Mouse (Mus musculus): ENCODE data around the gene Plvap. TPM values are rescaled to one million over a fixed set of nuclear protein-coding genes. Genes with fewer than 3 reads are reported as not detected.

Plvap gene
- polyA plus RNA-seq, 1 experiment from 2014 or later = 33.7 TPM

GRCm38 (mm10) chr8:71465733-71466132 lies 45.8 kb downstream of the Plvap start:
- Histone ChIP-seq H3K36me3 (ENCODE audit: control insufficient read depth, insufficient read depth, low read length) (no peaks in the 10 kb centered on the region; the same call in 1 of the 2 replicates), H3K9me3 (ENCODE audit: control insufficient read depth, low read length) (no peaks in the 10 kb centered on the region), H3K27me3 (ENCODE audit: control insufficient read depth, insufficient read depth, low read length) (no peaks in the 10 kb centered on the region), H3K4me1 (ENCODE audit: control insufficient read depth, insufficient read depth, low read length) (peaks cover 34% of the 10 kb centered on the region), H3K27ac (ENCODE audit: low read depth, low read length) (no peak overlapping the region), H3K9ac (ENCODE audit: low read length) (peak overlapping the region; percentile 81), H3K4me2 (peak overlapping the region; percentile 87), H3K4me3 (ENCODE audit: low read depth, low read length) (peak overlapping the region; percentile 79)
- WGBS = 84% methylated on average over 8 of the region's 8 CpGs
- ATAC-seq (ENCODE audit: low FRiP score) (no peak), DNase-seq (ENCODE audit: low spot score, missing footprints) (peak; percentile 49)

GRCm38 (mm10) chr8:71464513-71465500 lies 46.7 kb downstream of the Plvap start, which contains the start of gene Mrpl34:
Gene Mrpl34 (plus strand): TSS chr8:71464959.
- Histone ChIP-seq H3K4me3 (ENCODE audit: low read depth, low read length) (peak within 1 kb of the TSS; percentile 79), H3K9me3 (ENCODE audit: control insufficient read depth, low read length) (no peaks in the 10 kb centered on the region), H3K4me1 (ENCODE audit: control insufficient read depth, insufficient read depth, low read length) (peaks cover 29% of the 10 kb centered on the region), H3K4me2 (peak within 1 kb of the TSS; percentile 87), H3K27ac (ENCODE audit: low read depth, low read length) (0 out of 2 replicates have a peak within 1 kb of the TSS, but pooled peaks have one; percentile 0), H3K27me3 (ENCODE audit: control insufficient read depth, insufficient read depth, low read length) (no peaks in the 10 kb centered on the region), H3K9ac (ENCODE audit: low read length) (peak within 1 kb of the TSS; percentile 85), H3K36me3 (ENCODE audit: control insufficient read depth, insufficient read depth, low read length) (no peaks in the 10 kb centered on the region; the same call in 1 of the 2 replicates)
- peak; percentile 79 for ATAC-seq (ENCODE audit: low FRiP score)
- peak; percentile 100 for DNase-seq (ENCODE audit: low spot score, missing footprints)
- under 1% methylated on average over 59 of the region's 59 CpGs for WGBS

- under 1% methylated on average over 55 of the region's 55 CpGs for WGBS
- Histone ChIP-seq H3K27me3 (ENCODE audit: control insufficient read depth, insufficient read depth, low read length) (no peaks in the 10 kb centered on the region), H3K27ac (ENCODE audit: low read depth, low read length) (0 out of 2 replicates have a peak within 1 kb of the TSS, but pooled peaks have one; percentile 0), H3K9me3 (ENCODE audit: control insufficient read depth, low read length) (no peaks in the 10 kb centered on the region), H3K36me3 (ENCODE audit: control insufficient read depth, insufficient read depth, low read length) (no peaks in the 10 kb centered on the region; the same call in 1 of the 2 replicates), H3K4me1 (ENCODE audit: control insufficient read depth, insufficient read depth, low read length) (peaks cover 25% of the 10 kb centered on the region), H3K4me2 (peak within 1 kb of the TSS; percentile 67), H3K9ac (ENCODE audit: low read length) (peak within 1 kb of the TSS; percentile 85), H3K4me3 (ENCODE audit: low read depth, low read length) (peak within 1 kb of the TSS; percentile 79)
- DNase-seq (ENCODE audit: low spot score, missing footprints) (peak; percentile 100), ATAC-seq (ENCODE audit: low FRiP score) (peak; percentile 85)
Observed at GRCm38 (mm10) chr8:71463188-71464033, 48.1 kb downstream of the Plvap start, which contains the start of gene Abhd8. Gene Abhd8 (minus strand): TSS chr8:71463655.

- DNase-seq (ENCODE audit: low spot score, missing footprints) (peak; percentile 90), ATAC-seq (ENCODE audit: low FRiP score) (peak; percentile 0)
- H3K27ac ChIP-seq (ENCODE audit: low read depth, low read length) = no peak overlapping the region
- peak overlapping the region; percentile 67 for H3K4me2 ChIP-seq
- 9% methylated on average over 16 of the region's 16 CpGs for WGBS
- peaks cover 25% of the 10 kb centered on the region for H3K4me1 ChIP-seq (ENCODE audit: control insufficient read depth, insufficient read depth, low read length)
- H3K36me3 ChIP-seq (ENCODE audit: control insufficient read depth, insufficient read depth, low read length) = peaks cover 2% of the 10 kb centered on the region; the same call in 1 of the 2 replicates
- H3K9me3 ChIP-seq (ENCODE audit: control insufficient read depth, low read length) = no peaks in the 10 kb centered on the region
- no peaks in the 10 kb centered on the region for H3K27me3 ChIP-seq (ENCODE audit: control insufficient read depth, insufficient read depth, low read length)
- peak overlapping the region; percentile 79 for H3K4me3 ChIP-seq (ENCODE audit: low read depth, low read length)
- peak overlapping the region; percentile 85 for H3K9ac ChIP-seq (ENCODE audit: low read length)
Observed at GRCm38 (mm10) chr8:71462786-71463185, 48.8 kb downstream of the Plvap start.

- DNase-seq (ENCODE audit: low spot score, missing footprints) (no peak), ATAC-seq (ENCODE audit: low FRiP score) (no peak)
- Histone ChIP-seq H3K9ac (ENCODE audit: low read length) (no peak overlapping the region; the same call in 1 of the 2 replicates), H3K27me3 (ENCODE audit: control insufficient read depth, insufficient read depth, low read length) (no peaks in the 10 kb centered on the region), H3K4me1 (ENCODE audit: control insufficient read depth, insufficient read depth, low read length) (peaks cover 25% of the 10 kb centered on the region), H3K4me3 (ENCODE audit: low read depth, low read length) (peak overlapping the region; percentile 79), H3K9me3 (ENCODE audit: control insufficient read depth, low read length) (no peaks in the 10 kb centered on the region), H3K27ac (ENCODE audit: low read depth, low read length) (no peak overlapping the region), H3K36me3 (ENCODE audit: control insufficient read depth, insufficient read depth, low read length) (peaks cover 2% of the 10 kb centered on the region; the same call in 1 of the 2 replicates), H3K4me2 (peak overlapping the region; percentile 67)
- WGBS = 84% methylated on average over 4 of the region's 4 CpGs
Observed at GRCm38 (mm10) chr8:71462191-71462590, 49.4 kb downstream of the Plvap start.

GRCm38 (mm10) chr8:71461152-71461840 lies 50.3 kb downstream of the Plvap start:
- peaks cover 25% of the 10 kb centered on the region for H3K4me1 ChIP-seq (ENCODE audit: control insufficient read depth, insufficient read depth, low read length)
- DNase-seq (ENCODE audit: low spot score, missing footprints) (peak; percentile 76), ATAC-seq (ENCODE audit: low FRiP score) (no peak)
- no peak overlapping the region for H3K9ac ChIP-seq (ENCODE audit: low read length)
- 77% methylated on average over 47 of the region's 47 CpGs for WGBS
- H3K36me3 ChIP-seq (ENCODE audit: control insufficient read depth, insufficient read depth, low read length) = peaks cover 2% of the 10 kb centered on the region; the same call in 1 of the 2 replicates
- H3K9me3 ChIP-seq (ENCODE audit: control insufficient read depth, low read length) = no peaks in the 10 kb centered on the region
- no peak overlapping the region for H3K4me3 ChIP-seq (ENCODE audit: low read depth, low read length)
- H3K4me2 ChIP-seq = no peak overlapping the region
- no peaks in the 10 kb centered on the region for H3K27me3 ChIP-seq (ENCODE audit: control insufficient read depth, insufficient read depth, low read length)
- no peak overlapping the region for H3K27ac ChIP-seq (ENCODE audit: low read depth, low read length)

- no peak for DNase-seq (ENCODE audit: low spot score, missing footprints)
- no peaks in the 10 kb centered on the region for H3K27me3 ChIP-seq (ENCODE audit: control insufficient read depth, insufficient read depth, low read length)
- H3K9ac ChIP-seq (ENCODE audit: low read length) = no peak overlapping the region
- H3K36me3 ChIP-seq (ENCODE audit: control insufficient read depth, insufficient read depth, low read length) = peaks cover 2% of the 10 kb centered on the region; the same call in 1 of the 2 replicates
- H3K4me3 ChIP-seq (ENCODE audit: low read depth, low read length) = no peak overlapping the region
- H3K9me3 ChIP-seq (ENCODE audit: control insufficient read depth, low read length) = no peaks in the 10 kb centered on the region
- 91% methylated on average over 6 of the region's 6 CpGs for WGBS
- no peak for ATAC-seq (ENCODE audit: low FRiP score)
- peaks cover 23% of the 10 kb centered on the region for H3K4me1 ChIP-seq (ENCODE audit: control insufficient read depth, insufficient read depth, low read length)
- no peak overlapping the region for H3K4me2 ChIP-seq
- no peak overlapping the region for H3K27ac ChIP-seq (ENCODE audit: low read depth, low read length)
Observed at GRCm38 (mm10) chr8:71460716-71461115, 50.8 kb downstream of the Plvap start.

- Histone ChIP-seq H3K36me3 (ENCODE audit: control insufficient read depth, insufficient read depth, low read length) (peaks cover 2% of the 10 kb centered on the region; the same call in 1 of the 2 replicates), H3K4me1 (ENCODE audit: control insufficient read depth, insufficient read depth, low read length) (peaks cover 9% of the 10 kb centered on the region; the same call in 1 of the 2 replicates), H3K9me3 (ENCODE audit: control insufficient read depth, low read length) (no peaks in the 10 kb centered on the region), H3K27ac (ENCODE audit: low read depth, low read length) (no peak overlapping the region), H3K4me3 (ENCODE audit: low read depth, low read length) (no peak overlapping the region), H3K27me3 (ENCODE audit: control insufficient read depth, insufficient read depth, low read length) (no peaks in the 10 kb centered on the region), H3K4me2 (no peak overlapping the region), H3K9ac (ENCODE audit: low read length) (no peak overlapping the region)
- ATAC-seq (ENCODE audit: low FRiP score) = no peak
- DNase-seq (ENCODE audit: low spot score, missing footprints) = peak; percentile 10
- 84% methylated on average over 20 of the region's 20 CpGs for WGBS
Observed at GRCm38 (mm10) chr8:71457659-71458270, 53.8 kb downstream of the Plvap start.

All from midbrain, embryonic 11.5 days (tissue).